In genomic region chr6:72056548-72056947, GRCm38 (mm10) we compare ENCODE assay signal across 28 mouse cellular contexts. TPM values are rescaled to one million over a fixed set of nuclear protein-coding genes. Genes with fewer than 3 reads are reported as not detected.
DNase-seq lines count a peak whose midpoint lies in the region; ATAC-seq and TF ChIP-seq lines count a peak whose summit lies in the region.
"Had no signal": no experiment of that assay in that cellular context is flagged by ENCODE, and none has a peak within 500 bp of the region (broad histone marks: within the 10 kb centered on the region; RNA-seq: fewer than 3 reads in every experiment).

No protein-coding gene starts in this region.

- H3K36me3 ChIP-seq in stomach, postnatal 0 days (ENCODE audit: control insufficient read depth, insufficient read depth, low read length): no peaks in the 10 kb centered on the region
- H3K36me3 ChIP-seq: hindbrain, embryonic 12.5 days; limb, embryonic 12.5 days; midbrain, embryonic 13.5 days; neural tube, embryonic 15.5 days had no signal

- peak; percentile 55 for DNase-seq in adrenal gland, adult 2 months
- no peak for DNase-seq in adrenal gland, postnatal 10 days
- peak; percentile 9 for DNase-seq in right cerebral cortex, adult 18-20 months
- DNase-seq in right cerebral cortex, postnatal 14 days: no peak
- peak; percentile 73 for DNase-seq in NIH3T3 (ENCODE audit: low read depth)
- no peak for DNase-seq in stomach, postnatal 0 days (ENCODE audit: low spot score)
- DNase-seq in natural killer cell, adult 2 months (ENCODE audit: low spot score in 2 of 2): no peak
- DNase-seq: B cell, adult 2 months; cerebellum, adult 2 months; cerebellum, postnatal 14 days; gastrocnemius, adult 2 months; gastrocnemius, postnatal 36 days; heart, adult 18-20 months; heart, postnatal 36 days; kidney, adult 11 months; kidney, postnatal 25 days; lung, postnatal 36 days; thymus, postnatal 14 days had no signal

- 0 out of 2 replicates have a peak, but pooled peaks have one; percentile 40 for ATAC-seq in stomach, postnatal 0 days (ENCODE audit: low FRiP score, low TSS enrichment)
- no peak for ATAC-seq in erythroblast, adult 5-6 weeks (replicated peaks; ENCODE audit: low FRiP score, poor library complexity, severe bottlenecking)
- ATAC-seq: forebrain, embryonic 16.5 days; midbrain, embryonic 13.5 days; Patski had no signal

- no peak overlapping the region for H3K27ac ChIP-seq in stomach, postnatal 0 days (replicated peaks)
- H3K27ac ChIP-seq: gastrocnemius, adult 2 months; hindbrain, embryonic 12.5 days; limb, embryonic 12.5 days; midbrain, embryonic 13.5 days; neural tube, embryonic 15.5 days had no signal

- WGBS in stomach, postnatal 0 days: 67% methylated on average over 2 of the region's 2 CpGs

- H3K4me2 ChIP-seq in stomach, postnatal 0 days (replicated peaks; ENCODE audit: low read depth): no peak overlapping the region
- H3K4me2 ChIP-seq: heart, embryonic 11.5 days; hindbrain, embryonic 12.5 days; limb, embryonic 12.5 days; liver, embryonic 11.5 days; midbrain, embryonic 13.5 days; neural tube, embryonic 15.5 days had no signal

- H3K4me1 ChIP-seq in stomach, postnatal 0 days (replicated peaks; ENCODE audit: control insufficient read depth, insufficient read depth): no peaks in the 10 kb centered on the region
- H3K4me1 ChIP-seq: hindbrain, embryonic 12.5 days; midbrain, embryonic 13.5 days; neural tube, embryonic 15.5 days had no signal

- TF ChIP-seq EP300 in stomach, postnatal 0 days (optimal IDR thresholded peaks at IDR 0.05): no peak

- no peak overlapping the region for H3K4me3 ChIP-seq in stomach, postnatal 0 days (ENCODE audit: low read depth, low read length)
- H3K4me3 ChIP-seq: gastrocnemius, adult 2 months; hindbrain, embryonic 12.5 days; limb, embryonic 12.5 days; midbrain, embryonic 13.5 days; neural tube, embryonic 15.5 days had no signal

- no peak for TF ChIP-seq CTCF in stomach, postnatal 0 days (IDR thresholded peaks at IDR 0.05; ENCODE audit: low read depth)

- H3K9me3 ChIP-seq in stomach, postnatal 0 days (ENCODE audit: control insufficient read depth, low read length): no peaks in the 10 kb centered on the region
- H3K9me3 ChIP-seq: hindbrain, embryonic 12.5 days; limb, embryonic 12.5 days; midbrain, embryonic 13.5 days; neural tube, embryonic 15.5 days had no signal

- H3K9ac ChIP-seq in stomach, postnatal 0 days (ENCODE audit: low read length): no peak overlapping the region
- H3K9ac ChIP-seq: hindbrain, embryonic 12.5 days; limb, embryonic 12.5 days; midbrain, embryonic 13.5 days; neural tube, embryonic 15.5 days had no signal

- no peaks in the 10 kb centered on the region for H3K27me3 ChIP-seq in stomach, postnatal 0 days (ENCODE audit: control insufficient read depth, insufficient read depth, low read length)
- H3K27me3 ChIP-seq: CH12.LX; hindbrain, embryonic 12.5 days; limb, embryonic 12.5 days; midbrain, embryonic 13.5 days; neural tube, embryonic 15.5 days; Patski had no signal

RNA-seq across cellular contexts. Expression of gene St3gal5, which starts 40.8 kb away (rescaled TPM):
- total RNA-seq in adrenal gland, adult 2 months (2021): 100 to 1,000 TPM; 137 to 188 TPM
- polyA plus RNA-seq in adrenal gland, adult 2 months (2012; rRNA removed): 149 and 235 TPM in 2 replicates
- total RNA-seq in adrenal gland, postnatal 10 days (2021): 100 to 1,000 TPM in 1 of 2 experiments, 10 to 100 TPM in 1; 98.6 to 160 TPM
- polyA plus RNA-seq in stomach, postnatal 0 days (2015; fragmentation: Nextera tagmentation; extraction: Ambion mirVana): 13.4 and 14.2 TPM in 2 replicates
- 679 and 733 TPM in 2 replicates for total RNA-seq in erythroblast, adult 5-6 weeks (2015; ENCODE audit: low replicate concordance)
- total RNA-seq in erythroblast, adult 5-6 weeks (2017; ENCODE audit: low replicate concordance): 965 and 998 TPM in 2 replicates

Comparison
In these comparisons a context has a peak if more than half of its experiments do, and no peak if none do; other contexts are left out.
1. DNase-seq: peak in adrenal gland, adult 2 months (single experiment), right cerebral cortex, adult 18-20 months (single experiment) and NIH3T3 (single experiment); none in adrenal gland, postnatal 10 days (single experiment), right cerebral cortex, postnatal 14 days (single experiment), stomach, postnatal 0 days (single experiment) and natural killer cell, adult 2 months (0 of 2).